Mouse (Mus musculus) large intestine, adult 2 months (tissue): ENCODE results near the gene 5530400C23Rik. TPM values are rescaled to one million over a fixed set of nuclear protein-coding genes. Genes with fewer than 3 reads are reported as not detected.
A peak's percentile ranks its signal among the peaks of the same experiment; 100 is the strongest.
"Not testable (repeated sequence)": the region's sequence is repeated elsewhere in the genome, so short reads cannot be mapped to it uniquely, and the experiment has no call there.

Experiments
- DNase-seq: peaks from one replicate; pipeline ENCODE4 v3.0.0-alpha.2; 2012; ENCODE audit warnings: low read depth, low spot score
- WGBS: fragments of 180-500 bp; shearing (Covaris S2); methylation state at CpG from one replicate; pipeline ENCODE4 v1.1.7; 2018; 5-methylcytosine and 5-hydroxymethylcytosine counted together
- polyA plus RNA-seq: library from polyadenylated mRNA; depleted of rRNA; stranded (reverse); fragments of >200 nt; gene quantifications from 2 replicates; pipeline ENCODE4 v1.2.3, GENCODE M21; 2012; rRNA removed

Gene 5530400C23Rik
- polyA plus RNA-seq = not detected in 2 replicates

GRCm38 (mm10) chr6:133291916-133292315, at the start of gene 5530400C23Rik:
5530400C23Rik (plus strand) TSS chr6:133292216.
- not testable (repeated sequence) for DNase-seq

DNA sequence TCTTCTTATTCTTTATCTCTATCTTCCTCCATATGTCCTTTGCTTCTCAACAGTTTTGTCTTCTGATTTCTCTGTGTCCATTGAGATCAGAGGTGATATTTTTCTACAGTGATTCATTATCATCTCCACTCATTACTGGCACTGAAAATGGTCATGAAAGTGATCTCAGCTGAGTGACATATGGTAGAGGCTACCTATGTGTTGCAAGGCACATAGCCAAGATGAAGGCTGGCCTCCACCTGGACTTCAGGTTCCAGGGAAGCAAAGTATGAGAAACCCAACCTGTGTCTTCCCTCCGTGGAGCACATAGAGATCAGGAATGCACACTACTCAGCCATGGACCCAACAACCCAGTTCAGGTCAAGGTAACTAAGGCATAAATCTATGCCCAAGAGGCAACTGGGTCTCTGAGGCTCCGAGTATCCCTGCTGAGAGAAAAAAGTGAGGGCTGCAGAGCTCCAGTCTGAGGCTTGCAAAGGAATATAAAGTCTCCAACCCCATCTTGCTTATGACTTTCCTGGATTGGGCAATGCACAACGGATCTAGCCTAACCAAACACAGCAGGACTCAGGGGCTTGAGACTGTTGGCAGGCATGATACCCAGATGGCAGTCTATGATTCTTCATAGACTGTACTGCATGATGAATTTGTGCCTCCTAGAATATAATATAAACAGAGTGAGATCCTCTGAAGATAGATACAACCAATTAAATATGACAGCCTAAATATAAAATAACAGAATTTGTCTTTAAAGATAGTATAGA, 14.1 kb downstream of the 5530400C23Rik start:
- WGBS = 74% methylated on average over 3 of the region's 3 CpGs
- DNase-seq = no peak

DNA sequence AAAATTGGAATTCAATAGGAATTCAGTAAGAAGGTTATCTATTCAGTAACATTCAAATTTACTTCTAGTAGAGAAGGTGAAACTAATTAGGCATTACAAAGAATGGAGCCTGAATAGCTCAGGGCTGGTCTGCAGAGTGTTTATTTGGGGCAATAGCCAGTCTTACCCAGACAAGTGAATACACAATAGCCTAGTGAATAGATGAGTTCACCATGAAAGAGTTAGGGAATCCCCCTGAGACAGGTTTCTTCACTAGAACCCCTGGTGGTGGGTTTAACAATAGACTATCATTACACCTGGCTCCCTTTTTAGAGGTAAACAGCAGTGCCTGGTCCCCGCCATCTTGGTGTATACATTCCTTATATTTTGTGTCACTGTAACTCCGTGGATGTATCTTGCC, 21.9 kb downstream of the 5530400C23Rik start:
- WGBS = 88% methylated on average over 2 of the region's 2 CpGs
- not testable (repeated sequence) for DNase-seq

- no peak for DNase-seq
- WGBS = 78% methylated on average over 1 of the region's 1 CpGs
Observed at GRCm38 (mm10) chr6:133338535-133338934, 46.5 kb downstream of the 5530400C23Rik start.

DNA sequence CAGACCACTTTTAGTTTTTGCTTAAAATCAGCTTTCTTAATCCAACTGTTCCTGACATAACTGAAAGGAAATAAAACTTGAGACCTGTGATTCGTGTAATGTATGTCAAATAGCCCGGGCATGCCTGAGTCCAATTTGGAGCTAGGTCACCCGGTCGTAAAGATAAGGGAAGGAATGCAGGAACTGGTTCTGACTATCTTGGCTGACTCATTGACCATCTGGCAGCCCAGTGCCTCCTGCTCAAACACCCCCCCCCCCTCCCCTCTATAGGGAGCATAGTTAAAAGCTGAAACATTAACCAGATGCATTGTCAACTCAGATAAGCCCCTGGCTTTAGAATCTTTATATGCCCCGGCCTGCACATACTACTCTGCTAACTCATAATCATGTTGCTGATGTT, 49.7 kb downstream of the 5530400C23Rik start:
- 5% methylated on average over 5 of the region's 5 CpGs for WGBS
- peak; percentile 38 for DNase-seq

Other genes starting within 250 kb of the 5530400C23Rik start
- gene Tas2r140, start 236.4 kb upstream of the 5530400C23Rik start, polyA plus RNA-seq = not detected in 2 replicates
- 20.6 and 29.5 TPM in 2 replicates for gene Smim10l1, start 187.3 kb upstream of the 5530400C23Rik start, polyA plus RNA-seq